Mouse (Mus musculus): ENCODE measurements around the gene Ipo7. TPM values are rescaled to one million over a fixed set of nuclear protein-coding genes. Genes with fewer than 3 reads are reported as not detected.
"Not testable (repeated sequence)": the region's sequence is repeated elsewhere in the genome, so short reads cannot be mapped to it uniquely, and the experiment has no call there.

Gene Ipo7
- polyA plus RNA-seq, 1 experiment from 2014 or later = 15.4 TPM

DNA sequence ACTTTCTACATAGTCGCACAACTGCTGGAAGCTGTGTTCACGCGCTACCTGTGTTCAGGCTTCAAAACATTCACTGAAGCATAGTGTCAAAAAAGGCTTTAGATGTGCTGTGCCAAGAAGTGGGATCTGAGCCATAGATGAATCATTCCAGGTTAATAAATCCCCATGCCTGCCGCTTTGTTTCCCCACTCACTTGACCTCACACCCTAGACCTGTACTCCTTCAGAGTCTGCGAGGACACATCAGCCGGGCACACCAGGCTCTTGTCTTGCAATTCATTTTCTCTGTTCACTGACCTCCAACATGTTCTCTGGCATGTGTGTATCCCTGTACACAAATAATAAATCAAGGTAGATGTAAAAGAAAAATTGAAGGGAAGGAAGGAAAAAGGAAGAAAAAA, 9.0 kb upstream of the Ipo7 start:
- H3K4me1 ChIP-seq (ENCODE audit: control insufficient read depth, insufficient read depth, low read length) = no peaks in the 10 kb centered on the region
- 91% methylated on average over 6 of the region's 6 CpGs for WGBS
- H3K36me3 ChIP-seq (ENCODE audit: control insufficient read depth, insufficient read depth, low read length) = no peaks in the 10 kb centered on the region
- H3K9me3 ChIP-seq (replicated peaks; ENCODE audit: control insufficient read depth, low read length) = no peaks in the 10 kb centered on the region
- no peak overlapping the region for H3K27ac ChIP-seq (ENCODE audit: low read depth, low read length)
- H3K4me3 ChIP-seq (ENCODE audit: low read depth, low read length) = no peak overlapping the region
- no peak for ATAC-seq
- DNase-seq (ENCODE audit: low spot score) = no peak
- H3K4me2 ChIP-seq (ENCODE audit: low read length) = no peak overlapping the region
- no peak overlapping the region for H3K9ac ChIP-seq (ENCODE audit: low read length)
- no peaks in the 10 kb centered on the region for H3K27me3 ChIP-seq (replicated peaks; ENCODE audit: control insufficient read depth, insufficient read depth, low read length)

DNA sequence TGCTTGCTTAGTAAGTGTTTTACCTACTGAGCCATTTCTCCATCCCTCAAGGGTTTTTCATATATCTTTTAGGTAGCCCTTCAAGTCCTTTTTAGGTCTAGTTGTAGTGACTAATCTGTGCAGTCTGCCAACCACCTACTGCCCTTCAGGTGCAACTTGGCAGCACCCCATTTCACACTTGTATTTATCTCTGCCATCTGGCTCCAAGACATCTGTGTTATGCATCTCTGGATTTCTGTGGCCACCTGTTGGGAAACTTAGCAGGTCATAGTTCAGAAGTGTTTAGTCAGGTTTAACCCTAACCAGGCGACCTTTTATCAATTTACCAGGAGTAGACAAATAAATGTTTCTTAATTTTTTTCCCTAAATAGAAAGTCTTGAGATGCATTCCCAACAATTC, 6.7 kb upstream of the Ipo7 start:
- Histone ChIP-seq H3K27me3 (replicated peaks; ENCODE audit: control insufficient read depth, insufficient read depth, low read length) (no peaks in the 10 kb centered on the region), H3K36me3 (ENCODE audit: control insufficient read depth, insufficient read depth, low read length) (no peaks in the 10 kb centered on the region), H3K9me3 (replicated peaks; ENCODE audit: control insufficient read depth, low read length) (no peaks in the 10 kb centered on the region), H3K9ac (ENCODE audit: low read length) (no peak overlapping the region), H3K4me1 (ENCODE audit: control insufficient read depth, insufficient read depth, low read length) (no peaks in the 10 kb centered on the region), H3K4me3 (ENCODE audit: low read depth, low read length) (no peak overlapping the region), H3K4me2 (ENCODE audit: low read length) (no peak overlapping the region), H3K27ac (ENCODE audit: low read depth, low read length) (no peak overlapping the region)
- WGBS = 64% methylated on average over 1 of the region's 1 CpGs
- ATAC-seq (no peak), DNase-seq (ENCODE audit: low spot score) (no peak)

- ATAC-seq (no peak), DNase-seq (ENCODE audit: low spot score) (no peak)
- H3K4me2 ChIP-seq (ENCODE audit: low read length) = no peak overlapping the region
- WGBS = 85% methylated on average over 5 of the region's 5 CpGs
- H3K4me1 ChIP-seq (ENCODE audit: control insufficient read depth, insufficient read depth, low read length) = 0 out of 2 replicates have a peak, but pooled peaks cover 3% of the 10 kb centered on the region
- no peak overlapping the region for H3K4me3 ChIP-seq (ENCODE audit: low read depth, low read length)
- no peak overlapping the region for H3K9ac ChIP-seq (ENCODE audit: low read length)
- no peaks in the 10 kb centered on the region for H3K27me3 ChIP-seq (replicated peaks; ENCODE audit: control insufficient read depth, insufficient read depth, low read length)
- H3K36me3 ChIP-seq (ENCODE audit: control insufficient read depth, insufficient read depth, low read length) = no peaks in the 10 kb centered on the region
- no peak overlapping the region for H3K27ac ChIP-seq (ENCODE audit: low read depth, low read length)
- H3K9me3 ChIP-seq (replicated peaks; ENCODE audit: control insufficient read depth, low read length) = no peaks in the 10 kb centered on the region
Observed at GRCm38 (mm10) chr7:110014272-110014671, 3.8 kb upstream of the Ipo7 start.

- WGBS = under 1% methylated on average over 42 of the region's 42 CpGs
- no peaks in the 10 kb centered on the region for H3K36me3 ChIP-seq (ENCODE audit: control insufficient read depth, insufficient read depth, low read length)
- DNase-seq (ENCODE audit: low spot score) = peak; percentile 10
- ATAC-seq = peak; percentile 76
- peak overlapping the region; percentile 92 for H3K4me2 ChIP-seq (ENCODE audit: low read length)
- H3K9me3 ChIP-seq (replicated peaks; ENCODE audit: control insufficient read depth, low read length) = no peaks in the 10 kb centered on the region
- peak overlapping the region; percentile 96 for H3K9ac ChIP-seq (ENCODE audit: low read length)
- H3K4me1 ChIP-seq (ENCODE audit: control insufficient read depth, insufficient read depth, low read length) = peaks cover 9% of the 10 kb centered on the region; the same call in 1 of the 2 replicates
- peak overlapping the region; percentile 100 for H3K4me3 ChIP-seq (ENCODE audit: low read depth, low read length)
- no peaks in the 10 kb centered on the region for H3K27me3 ChIP-seq (replicated peaks; ENCODE audit: control insufficient read depth, insufficient read depth, low read length)
- H3K27ac ChIP-seq (ENCODE audit: low read depth, low read length) = peak overlapping the region; percentile 90
Observed at GRCm38 (mm10) chr7:110018631-110019482, 783 bp downstream of the Ipo7 start.

- Histone ChIP-seq H3K27ac (ENCODE audit: low read depth, low read length) (no peak overlapping the region), H3K4me3 (ENCODE audit: low read depth, low read length) (no peak overlapping the region), H3K27me3 (replicated peaks; ENCODE audit: control insufficient read depth, insufficient read depth, low read length) (no peaks in the 10 kb centered on the region), H3K4me2 (ENCODE audit: low read length) (no peak overlapping the region), H3K9me3 (replicated peaks; ENCODE audit: control insufficient read depth, low read length) (no peaks in the 10 kb centered on the region; the same call in 1 of the 2 replicates), H3K9ac (ENCODE audit: low read length) (no peak overlapping the region), H3K36me3 (ENCODE audit: control insufficient read depth, insufficient read depth, low read length) (no peaks in the 10 kb centered on the region), H3K4me1 (ENCODE audit: control insufficient read depth, insufficient read depth, low read length) (peaks cover 9% of the 10 kb centered on the region; the same call in 1 of the 2 replicates)
- no peak for DNase-seq (ENCODE audit: low spot score)
- no peak for ATAC-seq
- 93% methylated on average over 1 of the region's 1 CpGs for WGBS
Observed at GRCm38 (mm10) chr7:110023553-110023952, 5.5 kb downstream of the Ipo7 start.

GRCm38 (mm10) chr7:110026594-110026993, 8.5 kb downstream of the Ipo7 start:
- Histone ChIP-seq H3K9me3 (replicated peaks; ENCODE audit: control insufficient read depth, low read length) (no peaks in the 10 kb centered on the region; the same call in 1 of the 2 replicates), H3K9ac (ENCODE audit: low read length) (no peak overlapping the region), H3K27me3 (replicated peaks; ENCODE audit: control insufficient read depth, insufficient read depth, low read length) (no peaks in the 10 kb centered on the region), H3K4me1 (ENCODE audit: control insufficient read depth, insufficient read depth, low read length) (no peaks in the 10 kb centered on the region), H3K36me3 (ENCODE audit: control insufficient read depth, insufficient read depth, low read length) (peaks cover 18% of the 10 kb centered on the region), H3K27ac (ENCODE audit: low read depth, low read length) (no peak overlapping the region), H3K4me3 (ENCODE audit: low read depth, low read length) (no peak overlapping the region), H3K4me2 (ENCODE audit: low read length) (no peak overlapping the region)
- WGBS = 74% methylated on average over 2 of the region's 2 CpGs
- DNase-seq (ENCODE audit: low spot score) (no peak), ATAC-seq (no peak)

- peak; percentile 62 for DNase-seq (ENCODE audit: low spot score)
- H3K4me1 ChIP-seq (ENCODE audit: control insufficient read depth, insufficient read depth, low read length) = no peaks in the 10 kb centered on the region
- no peak overlapping the region for H3K9ac ChIP-seq (ENCODE audit: low read length)
- H3K9me3 ChIP-seq (replicated peaks; ENCODE audit: control insufficient read depth, low read length) = no peaks in the 10 kb centered on the region; the same call in 1 of the 2 replicates
- peaks cover 35% of the 10 kb centered on the region for H3K36me3 ChIP-seq (ENCODE audit: control insufficient read depth, insufficient read depth, low read length)
- peak; percentile 37; the same call in 1 of the 2 replicates for ATAC-seq
- 54% methylated on average over 1 of the region's 1 CpGs for WGBS
- H3K4me2 ChIP-seq (ENCODE audit: low read length) = no peak overlapping the region
- H3K27ac ChIP-seq (ENCODE audit: low read depth, low read length) = no peak overlapping the region
- H3K27me3 ChIP-seq (replicated peaks; ENCODE audit: control insufficient read depth, insufficient read depth, low read length) = no peaks in the 10 kb centered on the region
- H3K4me3 ChIP-seq (ENCODE audit: low read depth, low read length) = no peak overlapping the region
Observed at GRCm38 (mm10) chr7:110028826-110029225, 10.8 kb downstream of the Ipo7 start.

DNA sequence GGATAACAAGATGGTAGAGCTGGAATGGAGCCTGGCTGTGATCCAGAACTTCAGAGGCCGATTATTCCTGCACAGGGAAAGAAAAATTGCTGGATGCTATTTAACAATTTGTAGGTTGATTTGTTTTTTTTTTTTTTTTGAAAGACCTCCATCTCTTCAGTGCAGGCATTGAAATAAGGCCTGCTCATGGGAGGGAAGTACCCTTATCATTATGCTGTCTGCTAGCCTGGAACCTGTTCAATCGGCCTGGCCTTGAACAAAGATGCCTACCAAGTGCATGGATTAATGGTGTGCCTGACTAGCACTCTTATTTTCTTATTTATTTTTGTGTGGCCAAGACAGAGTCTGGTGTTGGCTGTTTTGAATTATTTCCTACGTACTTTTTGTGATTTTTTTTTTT, 12.3 kb downstream of the Ipo7 start:
- no peaks in the 10 kb centered on the region for H3K9me3 ChIP-seq (replicated peaks; ENCODE audit: control insufficient read depth, low read length)
- H3K4me1 ChIP-seq (ENCODE audit: control insufficient read depth, insufficient read depth, low read length) = no peaks in the 10 kb centered on the region
- no peak overlapping the region for H3K4me2 ChIP-seq (ENCODE audit: low read length)
- H3K4me3 ChIP-seq (ENCODE audit: low read depth, low read length) = no peak overlapping the region
- H3K36me3 ChIP-seq (ENCODE audit: control insufficient read depth, insufficient read depth, low read length) = peaks cover 44% of the 10 kb centered on the region
- ATAC-seq (no peak), DNase-seq (ENCODE audit: low spot score) (no peak)
- no peaks in the 10 kb centered on the region for H3K27me3 ChIP-seq (replicated peaks; ENCODE audit: control insufficient read depth, insufficient read depth, low read length)
- WGBS = 85% methylated on average over 3 of the region's 3 CpGs
- H3K27ac ChIP-seq (ENCODE audit: low read depth, low read length) = no peak overlapping the region
- no peak overlapping the region for H3K9ac ChIP-seq (ENCODE audit: low read length)

DNA sequence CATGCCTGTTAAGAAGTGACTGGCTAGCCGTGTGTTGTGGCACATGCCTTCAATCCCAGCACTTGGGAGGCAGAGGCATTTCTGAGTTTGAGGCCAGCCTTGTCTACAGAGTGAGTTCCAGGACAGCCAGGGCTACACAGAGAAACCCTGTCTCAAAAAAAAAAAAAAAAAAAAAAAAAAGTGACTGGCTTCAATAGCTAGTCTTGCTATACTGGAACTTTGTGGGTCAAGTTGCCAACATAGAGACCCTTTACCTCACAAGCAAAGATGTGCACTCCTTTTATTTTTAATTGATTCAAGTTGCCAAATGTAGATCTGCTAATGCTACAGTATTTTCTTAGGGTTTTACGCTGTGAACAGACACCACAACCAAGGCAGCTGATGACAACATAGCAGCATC, 39.6 kb downstream of the Ipo7 start:
- not testable (repeated sequence) for H3K4me1 ChIP-seq (ENCODE audit: control insufficient read depth, insufficient read depth, low read length); H3K9me3 ChIP-seq (replicated peaks; ENCODE audit: control insufficient read depth, low read length); H3K9ac ChIP-seq (ENCODE audit: low read length); ATAC-seq; H3K4me2 ChIP-seq (ENCODE audit: low read length); H3K4me3 ChIP-seq (ENCODE audit: low read depth, low read length); DNase-seq (ENCODE audit: low spot score); H3K27me3 ChIP-seq (replicated peaks; ENCODE audit: control insufficient read depth, insufficient read depth, low read length); H3K27ac ChIP-seq (ENCODE audit: low read depth, low read length)
- peaks cover 32% of the 10 kb centered on the region for H3K36me3 ChIP-seq (ENCODE audit: control insufficient read depth, insufficient read depth, low read length)
- 97% methylated on average over 2 of the region's 2 CpGs for WGBS

Measured in forebrain, embryonic 14.5 days (tissue).